Mouse (Mus musculus): ENCODE measurements at regions not wholly inside any gene's neighbourhood (a gene's known extent, or its start where the extent isn't known, plus 50 kb on each side); places are given as distances from the start of the nearest gene placed in this dataset.
"Not testable (repeated sequence)": the region's sequence is repeated elsewhere in the genome, so short reads cannot be mapped to it uniquely, and the experiment has no call there.

GRCm38 (mm10) chr9:5424236-5424635 is 79.0 kb downstream of the Casp12 start:
- no peak for DNase-seq

GRCm38 (mm10) chr9:5448180-5448579 is 103.0 kb downstream of the Casp12 start:
- DNase-seq = no peak

GRCm38 (mm10) chr9:5456606-5457005 is 111.4 kb downstream of the Casp12 start:
- no peak for DNase-seq

GRCm38 (mm10) chr9:5472012-5472411 is 126.8 kb downstream of the Casp12 start:
- no peak for DNase-seq

- DNase-seq = no peak
These were observed 129.0 kb downstream of the Casp12 start for GRCm38 (mm10) chr9:5474271-5474670.

- no peak for DNase-seq
These were observed 140.0 kb downstream of the Casp12 start for GRCm38 (mm10) chr9:5485258-5485657.

GRCm38 (mm10) chr9:5496837-5497236 is 151.6 kb downstream of the Casp12 start:
- no peak for DNase-seq

GRCm38 (mm10) chr9:5498306-5498705 is 153.1 kb downstream of the Casp12 start:
- DNase-seq = no peak

- no peak for DNase-seq
These were observed 180.6 kb downstream of the Casp12 start for GRCm38 (mm10) chr9:5525762-5526360.

GRCm38 (mm10) chr9:5542604-5543003 is 197.4 kb downstream of the Casp12 start:
- no peak for DNase-seq

GRCm38 (mm10) chr9:5575072-5575471 is 229.8 kb downstream of the Casp12 start:
- no peak for DNase-seq

GRCm38 (mm10) chr9:5578168-5578567 is 232.9 kb downstream of the Casp12 start:
- DNase-seq = not testable (repeated sequence)

- no peak for DNase-seq
These were observed 250.8 kb downstream of the Casp12 start for GRCm38 (mm10) chr9:5595891-5596635.

- DNase-seq = no peak
These were observed 258.8 kb downstream of the Casp12 start for GRCm38 (mm10) chr9:5604019-5604418.

GRCm38 (mm10) chr9:5605015-5605414 is 259.8 kb downstream of the Casp12 start:
- no peak for DNase-seq

- DNase-seq = no peak
These were observed 271.5 kb downstream of the Casp12 start for GRCm38 (mm10) chr9:5616725-5617124.

GRCm38 (mm10) chr9:5623396-5623795 is 278.2 kb downstream of the Casp12 start:
- no peak for DNase-seq

- no peak for DNase-seq
These were observed 282.3 kb downstream of the Casp12 start for GRCm38 (mm10) chr9:5627521-5627920.

- no peak for DNase-seq
These were observed 289.3 kb downstream of the Casp12 start for GRCm38 (mm10) chr9:5634461-5634953.

GRCm38 (mm10) chr9:5634969-5635368 is 289.7 kb downstream of the Casp12 start:
- peak; percentile 11 for DNase-seq

- DNase-seq = no peak
These were observed 318.7 kb downstream of the Casp12 start for GRCm38 (mm10) chr9:5663886-5664285.

- no peak for DNase-seq
These were observed 328.3 kb downstream of the Casp12 start for GRCm38 (mm10) chr9:5673551-5673950.

- DNase-seq = no peak
These were observed 363.3 kb downstream of the Casp12 start for GRCm38 (mm10) chr9:5708482-5708881.

- no peak for DNase-seq
These were observed 364.2 kb downstream of the Casp12 start for GRCm38 (mm10) chr9:5709480-5709879.
